Mouse (Mus musculus) MEL (cell line): ENCODE measurements at regions not wholly inside any gene's neighbourhood (a gene's known extent, or its start where the extent isn't known, plus 50 kb on each side); places are given as distances from the start of the nearest gene placed in this dataset.

Experiments used
- DNase-seq: peaks from one replicate; pipeline ENCODE4 v3.0.0; 2011; ENCODE audit warnings: low read depth, low spot score
- H3K27ac ChIP-seq: 2 replicates; pipeline ENCODE4 v1.5.1; 2012; ENCODE audit warnings: low read depth, mild to moderate bottlenecking, control low read depth, low read length, moderate library complexity; ENCODE audit not compliant: control insufficient read depth
- H3K27me3 ChIP-seq, 2 experiments: fragments of 150-350 bp in 1 of 2; sonication (generic) in 1 of 2; 2 replicates each; pipeline ENCODE4 v1.6.1; 2012; ENCODE audit warnings: low read length in 2 of 2, mild to moderate bottlenecking in 2 of 2, improper control_type of control experiment in 1 of 2, moderate library complexity in 1 of 2; ENCODE audit not compliant: insufficient read depth in 2 of 2, control insufficient read depth in 1 of 2
- H3K36me3 ChIP-seq, 2 experiments: 2 replicates each; pipeline ENCODE4 v1.6.1; 2012 to 2014; ENCODE audit warnings: low read length in 2 of 2, improper control_type of control experiment in 1 of 2, inconsistent platforms in 1 of 2, mild to moderate bottlenecking in 1 of 2; ENCODE audit not compliant: insufficient read depth in 2 of 2, control insufficient read depth in 1 of 2
- H3K4me1 ChIP-seq, 2 experiments: fragments of 150-350 bp in 1 of 2; sonication (generic) in 1 of 2; 2 replicates each; pipeline ENCODE4 v1.6.1; 2012; ENCODE audit warnings: low read length in 2 of 2, improper control_type of control experiment in 1 of 2, mild to moderate bottlenecking in 1 of 2; ENCODE audit not compliant: insufficient read depth in 2 of 2, control insufficient read depth in 1 of 2
- H3K4me3 ChIP-seq, 2 experiments: fragments of 150-350 bp in 1 of 2; sonication (generic) in 1 of 2; 2 replicates each; pipeline ENCODE4 v1.5.1; 2012; ENCODE audit warnings: low read depth in 2 of 2, low read length in 2 of 2, mild to moderate bottlenecking in 2 of 2, moderate library complexity in 2 of 2, control low read depth in 1 of 2, improper control_type of control experiment in 1 of 2; ENCODE audit not compliant: control insufficient read depth in 1 of 2, insufficient read depth in 1 of 2
- H3K79me2 ChIP-seq: 2 replicates; pipeline ENCODE4 v1.6.1; 2012; ENCODE audit warnings: mild to moderate bottlenecking, low read length, moderate library complexity; ENCODE audit not compliant: control insufficient read depth, poor library complexity, insufficient read depth
- H3K9ac ChIP-seq: 2 replicates; pipeline ENCODE4 v1.6.1; 2012; ENCODE audit warnings: low read depth, mild to moderate bottlenecking, control low read depth, low read length, moderate library complexity; ENCODE audit not compliant: control insufficient read depth, poor library complexity, severe bottlenecking
- H3K9me3 ChIP-seq: fragments of 150-350 bp; sonication (generic); replicated peaks from 2 replicates; pipeline ENCODE4 v1.6.1; 2012; ENCODE audit warnings: mild to moderate bottlenecking, low read length, improper control_type of control experiment, moderate library complexity; ENCODE audit not compliant: insufficient read depth
- BHLHE40 ChIP-seq: IDR thresholded peaks from 2 replicates; pipeline ENCODE4 v1.6.1; 2012; ENCODE audit warnings: low read depth, mild to moderate bottlenecking, inconsistent platforms, low read length, improper control_type of control experiment, borderline replicate concordance
- CHD1 ChIP-seq: IDR thresholded peaks from 2 replicates; pipeline ENCODE4 v1.6.1; 2012; ENCODE audit warnings: low read depth, mild to moderate bottlenecking, inconsistent platforms, low read length, improper control_type of control experiment
- E2F4 ChIP-seq: IDR thresholded peaks from 2 replicates; pipeline ENCODE4 v1.6.1; 2011; ENCODE audit warnings: low read depth, low read length, improper control_type of control experiment, borderline replicate concordance
- EP300 ChIP-seq, 2 experiments: IDR thresholded peaks; 2 replicates each; pipeline ENCODE4 v1.6.1; 2011; ENCODE audit warnings: improper control_type of control experiment in 2 of 2, low read length in 2 of 2, low read depth in 1 of 2, mild to moderate bottlenecking in 1 of 2
- GABPA ChIP-seq: IDR thresholded peaks from 2 replicates; pipeline ENCODE4 v1.6.1; 2012; ENCODE audit warnings: low read depth, mild to moderate bottlenecking, inconsistent platforms, low read length, improper control_type of control experiment, moderate library complexity
- JUND ChIP-seq: IDR thresholded peaks from 2 replicates; pipeline ENCODE4 v1.6.1; 2011; ENCODE audit warnings: low read depth, mild to moderate bottlenecking, improper control_type of control experiment, low read length
- MAX ChIP-seq: IDR thresholded peaks from 2 replicates; pipeline ENCODE4 v1.6.1; 2011; ENCODE audit warnings: low read length, improper control_type of control experiment
- MAZ ChIP-seq: IDR thresholded peaks from 2 replicates; pipeline ENCODE4 v1.6.1; 2012; ENCODE audit warnings: low read depth, mild to moderate bottlenecking, inconsistent platforms, low read length, improper control_type of control experiment
- MYB ChIP-seq: IDR thresholded peaks from 2 replicates; pipeline ENCODE4 v1.6.1; 2011; ENCODE audit warnings: mild to moderate bottlenecking, low read depth, low read length, improper control_type of control experiment
- NELFE ChIP-seq: IDR thresholded peaks from 2 replicates; pipeline ENCODE4 v1.6.1; 2011; ENCODE audit warnings: low read depth, low read length, improper control_type of control experiment
- NRF1 ChIP-seq: IDR thresholded peaks from 2 replicates; pipeline ENCODE4 v1.6.1; 2014; ENCODE audit warnings: low read depth, mild to moderate bottlenecking, inconsistent platforms, low read length, improper control_type of control experiment, moderate library complexity; ENCODE audit not compliant: poor library complexity, insufficient read depth, severe bottlenecking
- POLR2A ChIP-seq, 2 experiments: IDR thresholded peaks; 2 replicates each; pipeline ENCODE4 v1.6.1; 2011 to 2012; ENCODE audit warnings: low read length in 2 of 2, mild to moderate bottlenecking in 2 of 2, control low read depth in 1 of 2, improper control_type of control experiment in 1 of 2, low read depth in 1 of 2, moderate library complexity in 1 of 2; ENCODE audit not compliant: control insufficient read depth in 1 of 2, insufficient read depth in 1 of 2, poor library complexity in 1 of 2
- POLR2AphosphoS2 ChIP-seq: IDR thresholded peaks from 2 replicates; pipeline ENCODE4 v1.6.1; 2011; ENCODE audit warnings: low read length, improper control_type of control experiment
- RAD21 ChIP-seq: IDR thresholded peaks from 2 replicates; pipeline ENCODE4 v1.6.1; 2011; ENCODE audit warnings: mild to moderate bottlenecking, low read depth, low read length, improper control_type of control experiment
- SIN3A ChIP-seq: IDR thresholded peaks from 2 replicates; pipeline ENCODE4 v1.6.1; 2012; ENCODE audit warnings: low read length, improper control_type of control experiment, inconsistent platforms
- SMC3 ChIP-seq: IDR thresholded peaks from 2 replicates; pipeline ENCODE4 v1.6.1; 2011; ENCODE audit warnings: low read depth, low read length, improper control_type of control experiment
- TAL1 ChIP-seq: IDR thresholded peaks from 2 replicates; pipeline ENCODE4 v1.6.1; 2012; ENCODE audit warnings: mild to moderate bottlenecking, inconsistent platforms, low read length, moderate library complexity, mixed read lengths
- TBP ChIP-seq: IDR thresholded peaks from 2 replicates; pipeline ENCODE4 v1.8.0; 2011; ENCODE audit warnings: low read depth, low read length, improper control_type of control experiment
- UBTF ChIP-seq: IDR thresholded peaks from 2 replicates; pipeline ENCODE4 v1.6.1; 2012; ENCODE audit warnings: low read depth, mild to moderate bottlenecking, inconsistent platforms, low read length, improper control_type of control experiment, moderate library complexity, borderline replicate concordance; ENCODE audit not compliant: insufficient read depth
- USF1 ChIP-seq: IDR thresholded peaks from 2 replicates; pipeline ENCODE4 v1.6.1; 2014; ENCODE audit warnings: low read depth, mild to moderate bottlenecking, inconsistent platforms, low read length, improper control_type of control experiment, moderate library complexity
- ZC3H11A ChIP-seq: IDR thresholded peaks from 2 replicates; pipeline ENCODE4 v1.6.1; 2012; ENCODE audit warnings: low read depth, mild to moderate bottlenecking, inconsistent platforms, low read length, improper control_type of control experiment
- ZKSCAN1 ChIP-seq: IDR thresholded peaks from 2 replicates; pipeline ENCODE4 v1.6.1; 2012; ENCODE audit warnings: low read depth, mild to moderate bottlenecking, inconsistent platforms, low read length, improper control_type of control experiment, moderate library complexity
- ZMIZ1 ChIP-seq: IDR thresholded peaks from 2 replicates; pipeline ENCODE4 v1.6.1; 2012; ENCODE audit warnings: low read depth, mild to moderate bottlenecking, inconsistent platforms, low read length, improper control_type of control experiment, moderate library complexity

DNA sequence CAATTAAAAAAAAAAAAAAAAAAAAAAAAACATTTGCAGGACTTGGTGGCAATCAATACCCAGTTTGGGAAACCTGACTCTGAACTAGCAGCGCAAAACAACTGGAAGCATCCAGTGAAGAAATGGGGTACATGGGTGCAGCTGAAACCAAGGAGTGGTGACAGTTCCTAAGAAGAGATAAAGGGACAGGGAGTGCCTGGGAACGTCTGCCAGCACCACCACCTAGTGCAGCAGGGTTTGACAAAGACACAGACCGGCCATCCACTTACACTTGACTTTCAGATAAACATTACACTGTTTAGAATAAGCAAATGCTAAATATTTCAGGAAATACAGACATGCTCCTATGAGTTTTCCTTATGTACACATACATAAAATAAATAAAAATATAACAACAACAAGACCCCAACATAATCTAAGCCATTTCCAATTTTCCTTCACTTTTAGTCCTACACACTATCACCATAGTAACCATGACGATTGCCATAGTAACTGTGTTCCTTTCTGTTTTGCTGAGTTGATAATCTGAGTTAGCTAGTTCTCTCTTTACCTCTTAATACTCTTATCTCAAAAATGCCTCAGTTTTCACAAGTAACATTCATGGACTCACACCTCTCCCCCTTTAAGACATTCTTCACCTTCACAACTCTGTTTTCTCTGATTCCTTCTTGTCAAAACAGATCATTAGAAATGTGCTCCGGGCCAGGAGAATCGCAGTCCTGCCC lies 80.3 kb downstream of the Ackr3 start:
- Histone ChIP-seq H3K4me1 (no peaks in the 10 kb centered on the region), H3K9me3 (no peaks in the 10 kb centered on the region), H3K27ac (no peak overlapping the region), H3K79me2 (no peaks in the 10 kb centered on the region), H3K36me3 (no peaks in the 10 kb centered on the region), H3K4me3 (no peak overlapping the region), H3K9ac (no peak overlapping the region), H3K27me3 (no peaks in the 10 kb centered on the region)
- no peak for DNase-seq
- TF ChIP-seq SMC3 (no peak), GABPA (no peak), EP300 (IDR thresholded peaks at IDR 0.05; ENCODE audit: low read depth in 1 of 2, low read length in 2 of 2) (no peak), TAL1 (no peak), MAX (no peak), MYB (no peak), NRF1 (no peak), MAZ (no peak)

GRCm38 (mm10) chr1:90285318-90285717 lies 81.5 kb downstream of the Ackr3 start:
- H3K79me2 ChIP-seq: no peaks in the 10 kb centered on the region
- no peak overlapping the region for H3K9ac ChIP-seq
- no peak overlapping the region for H3K27ac ChIP-seq
- no peaks in the 10 kb centered on the region for H3K27me3 ChIP-seq
- DNase-seq: no peak
- no peak overlapping the region for H3K4me3 ChIP-seq
- no peaks in the 10 kb centered on the region for H3K4me1 ChIP-seq
- TF ChIP-seq ZC3H11A: no peak
- TF ChIP-seq POLR2A (IDR thresholded peaks at IDR 0.05; ENCODE audit: control insufficient read depth in 1 of 2, insufficient read depth in 1 of 2, low read depth in 1 of 2, low read length in 2 of 2, poor library complexity in 1 of 2): no peak
- no peak for TF ChIP-seq UBTF
- no peak for TF ChIP-seq USF1
- TF ChIP-seq NELFE: no peak
- no peak for TF ChIP-seq ZKSCAN1
- no peak for TF ChIP-seq CHD1
- no peak for TF ChIP-seq BHLHE40
- H3K36me3 ChIP-seq: no peaks in the 10 kb centered on the region
- H3K9me3 ChIP-seq: no peaks in the 10 kb centered on the region

DNA sequence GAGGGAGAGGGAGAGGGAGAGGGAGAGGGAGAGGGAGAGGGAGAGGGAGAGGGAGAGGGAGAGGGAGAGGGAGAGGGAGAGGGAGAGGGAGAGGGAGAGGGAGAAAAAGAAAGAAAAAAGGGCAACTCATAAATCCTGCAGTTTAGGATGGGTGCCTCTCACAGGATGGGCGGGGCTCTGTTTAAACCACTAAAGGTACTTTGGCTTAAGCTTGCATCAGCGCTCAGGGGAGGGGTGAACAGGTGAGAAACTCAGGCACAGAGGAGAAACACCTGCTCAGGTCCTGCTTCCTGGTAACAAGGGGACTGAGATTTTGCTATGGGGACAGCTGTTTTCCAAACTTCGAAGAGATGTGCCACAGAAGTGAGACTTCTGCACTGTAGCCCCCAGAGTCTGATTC lies 83.5 kb downstream of the Ackr3 start:
- no peaks in the 10 kb centered on the region for H3K36me3 ChIP-seq
- H3K9ac ChIP-seq: no peak overlapping the region
- no peaks in the 10 kb centered on the region for H3K4me1 ChIP-seq
- H3K27ac ChIP-seq: no peak overlapping the region
- H3K4me3 ChIP-seq: no peak overlapping the region
- H3K27me3 ChIP-seq: no peaks in the 10 kb centered on the region
- no peaks in the 10 kb centered on the region for H3K79me2 ChIP-seq
- no peak for TF ChIP-seq SIN3A
- TF ChIP-seq POLR2AphosphoS2: no peak
- TF ChIP-seq E2F4: no peak
- TF ChIP-seq SMC3: no peak
- TF ChIP-seq JUND: no peak
- no peak for TF ChIP-seq RAD21
- TF ChIP-seq BHLHE40: no peak
- TF ChIP-seq MYB: no peak
- TF ChIP-seq ZMIZ1: no peak
- TF ChIP-seq TBP: no peak
- no peak for TF ChIP-seq TAL1
- no peak for DNase-seq
- H3K9me3 ChIP-seq: no peaks in the 10 kb centered on the region
